Mouse (Mus musculus) embryo, embryonic 10 days (tissue): ENCODE measurements around the gene Igflr1.
A peak's percentile ranks its signal among the peaks of the same experiment; 100 is the strongest.

Experiments
- DNase-seq: peaks from one replicate; pipeline ENCODE4 v3.0.0-alpha.2; 2015; ENCODE audit warnings: low spot score

Gene Igflr1

GRCm38 (mm10) chr7:30564970-30565571 lies at the start of gene Igflr1:
Gene Igflr1, plus strand, starts transcription at chr7:30565427.
- no peak for DNase-seq

GRCm38 (mm10) chr7:30518325-30518724 lies 46.9 kb upstream of the Igflr1 start:
- no peak for DNase-seq

GRCm38 (mm10) chr7:30520396-30520795 lies 44.8 kb upstream of the Igflr1 start:
- no peak for DNase-seq

GRCm38 (mm10) chr7:30520856-30521255 lies 44.4 kb upstream of the Igflr1 start:
- DNase-seq, result no peak

- no peak for DNase-seq
These were observed 42.4 kb upstream of the Igflr1 start for GRCm38 (mm10) chr7:30522871-30523270.

GRCm38 (mm10) chr7:30524487-30524886 lies 40.7 kb upstream of the Igflr1 start:
- no peak for DNase-seq

- DNase-seq, result no peak
These were observed 39.3 kb upstream of the Igflr1 start for GRCm38 (mm10) chr7:30525954-30526353.

GRCm38 (mm10) chr7:30526399-30526798 lies 38.8 kb upstream of the Igflr1 start:
- no peak for DNase-seq

- no peak for DNase-seq
These were observed 38.2 kb upstream of the Igflr1 start for GRCm38 (mm10) chr7:30526981-30527380.

- DNase-seq, result no peak
These were observed 33.9 kb upstream of the Igflr1 start for GRCm38 (mm10) chr7:30531291-30531815.

GRCm38 (mm10) chr7:30532931-30533330 lies 32.3 kb upstream of the Igflr1 start:
- peak; percentile 64 for DNase-seq

GRCm38 (mm10) chr7:30533941-30534632 lies 31.1 kb upstream of the Igflr1 start:
- peak; percentile 56 for DNase-seq

- DNase-seq, result peak; percentile 96
These were observed 30.3 kb upstream of the Igflr1 start, which contains the start of gene Arhgap33 for GRCm38 (mm10) chr7:30534633-30535577. Gene Arhgap33, minus strand, starts transcription at chr7:30535060.

- no peak for DNase-seq
These were observed 24.7 kb upstream of the Igflr1 start for GRCm38 (mm10) chr7:30540572-30540971.

GRCm38 (mm10) chr7:30544327-30544726 lies 20.9 kb upstream of the Igflr1 start:
- no peak for DNase-seq

- no peak for DNase-seq
These were observed 15.3 kb upstream of the Igflr1 start for GRCm38 (mm10) chr7:30549880-30550279.

GRCm38 (mm10) chr7:30550603-30551002 lies 14.6 kb upstream of the Igflr1 start:
- no peak for DNase-seq

GRCm38 (mm10) chr7:30551445-30552101 lies 13.7 kb upstream of the Igflr1 start:
- DNase-seq, result peak; percentile 84

GRCm38 (mm10) chr7:30552102-30553020 lies 12.9 kb upstream of the Igflr1 start, which contains the start of the genes Hspb6 and Proser3:
Gene Hspb6, plus strand, starts transcription at chr7:30552178.
Gene Proser3, minus strand, starts transcription at chr7:30552299.
- peak; percentile 98 for DNase-seq

GRCm38 (mm10) chr7:30553021-30553589 lies 12.1 kb upstream of the Igflr1 start:
- no peak for DNase-seq
